7 mouse cellular contexts compared by ENCODE assay signal in genomic region chr13:45507274-45508229, GRCm38 (mm10). TPM values are rescaled to one million over a fixed set of nuclear protein-coding genes. Genes with fewer than 3 reads are reported as not detected.
DNase-seq lines count a peak whose midpoint lies in the region; ATAC-seq and TF ChIP-seq lines count a peak whose summit lies in the region.

Gene Gmpr, plus strand, starts transcription at chr13:45507444.

- under 1% methylated on average over 63 of the region's 63 CpGs for WGBS in intestine, embryonic 16.5 days
- WGBS in midbrain, embryonic 11.5 days: under 1% methylated on average over 63 of the region's 63 CpGs
- 2% methylated on average over 63 of the region's 63 CpGs for WGBS in spleen, adult 2 months

- no peaks in the 10 kb centered on the region for H3K4me1 ChIP-seq in cortical plate, adult 2 months (ENCODE audit: control insufficient read depth, insufficient read depth, low read length)
- H3K4me1 ChIP-seq in intestine, embryonic 16.5 days (ENCODE audit: control insufficient read depth, insufficient read depth, low read length): peaks cover 28% of the 10 kb centered on the region
- H3K4me1 ChIP-seq in midbrain, embryonic 11.5 days (ENCODE audit: control insufficient read depth, insufficient read depth, low read length): peaks cover 2% of the 10 kb centered on the region; the same call in 1 of the 2 replicates
- H3K4me1 ChIP-seq in spleen, adult 2 months (ENCODE audit: control insufficient read depth, insufficient read depth, insufficient read length): peaks cover 6% of the 10 kb centered on the region; the same call in 1 of the 2 replicates

- peak within 1 kb of the TSS; percentile 77 for H3K27ac ChIP-seq in cortical plate, adult 2 months (ENCODE audit: insufficient read depth, low read length)
- H3K27ac ChIP-seq in intestine, embryonic 16.5 days (ENCODE audit: low read length): peak within 1 kb of the TSS; percentile 76
- H3K27ac ChIP-seq in midbrain, embryonic 11.5 days (ENCODE audit: low read depth, low read length): no peak within 1 kb of the TSS
- no peak within 1 kb of the TSS for H3K27ac ChIP-seq in spleen, adult 2 months (ENCODE audit: insufficient read depth, low read length)

- peak; percentile 85 for ATAC-seq in intestine, embryonic 16.5 days
- ATAC-seq in midbrain, embryonic 11.5 days (ENCODE audit: low FRiP score): peak; percentile 85

- H3K4me2 ChIP-seq in intestine, embryonic 16.5 days (ENCODE audit: low read depth, low read length): peak within 1 kb of the TSS; percentile 98
- peak within 1 kb of the TSS; percentile 90 for H3K4me2 ChIP-seq in midbrain, embryonic 11.5 days

- peak within 1 kb of the TSS; percentile 84 for H3K4me3 ChIP-seq in cortical plate, adult 2 months (ENCODE audit: insufficient read depth, low read length)
- peak within 1 kb of the TSS; percentile 64 for H3K4me3 ChIP-seq in intestine, embryonic 16.5 days (ENCODE audit: low read length)
- peak within 1 kb of the TSS; percentile 54 for H3K4me3 ChIP-seq in midbrain, embryonic 11.5 days (ENCODE audit: low read depth, low read length)
- peak within 1 kb of the TSS; percentile 57 for H3K4me3 ChIP-seq in spleen, adult 2 months (ENCODE audit: extremely low read depth, insufficient read depth, insufficient read length)

- intact Hi-C loops in gastrocnemius, postnatal 36 days (cut with DNase I): loop anchor here (2.0 kb wide), 1 partner anchor 31 kb away; no protein-coding TSS in a partner anchor
- intact Hi-C loops in left cerebral cortex, postnatal 4 days (cut with DNase I): no loop called here

- DNase-seq in adrenal gland, postnatal 10 days: peak; percentile 92
- peak; percentile 60 to 63 for DNase-seq in gastrocnemius, postnatal 36 days
- peak; percentile 70 for DNase-seq in left cerebral cortex, postnatal 4 days
- DNase-seq in midbrain, embryonic 11.5 days (ENCODE audit: low spot score, missing footprints): peak; percentile 96
- DNase-seq in spleen, adult 2 months (ENCODE audit: low read depth in 1 of 2, low spot score in 2 of 2): peak in 1 of 2 experiments; percentile 35

- no peak for TF ChIP-seq CTCF in cortical plate, adult 2 months (IDR thresholded peaks at IDR 0.05; ENCODE audit: extremely low read depth, insufficient read depth, low read length)
- no peak for TF ChIP-seq CTCF in spleen, adult 2 months (IDR thresholded peaks at IDR 0.05; ENCODE audit: extremely low read depth, insufficient read depth, insufficient read length, insufficient replicate concordance)

- H3K9me3 ChIP-seq in intestine, embryonic 16.5 days (ENCODE audit: control insufficient read depth, low read length): no peaks in the 10 kb centered on the region
- no peaks in the 10 kb centered on the region for H3K9me3 ChIP-seq in midbrain, embryonic 11.5 days (ENCODE audit: control insufficient read depth, low read length)

- H3K36me3 ChIP-seq in intestine, embryonic 16.5 days (ENCODE audit: control insufficient read depth, insufficient read depth, low read length): no peaks in the 10 kb centered on the region
- no peaks in the 10 kb centered on the region for H3K36me3 ChIP-seq in midbrain, embryonic 11.5 days (ENCODE audit: control insufficient read depth, insufficient read depth, low read length)
- no peaks in the 10 kb centered on the region for H3K36me3 ChIP-seq in spleen, adult 2 months (ENCODE audit: control insufficient read depth, insufficient read depth, low read length)

- H3K27me3 ChIP-seq in intestine, embryonic 16.5 days (replicated peaks; ENCODE audit: control insufficient read depth, insufficient read depth, low read length): no peaks in the 10 kb centered on the region
- no peaks in the 10 kb centered on the region; the same call in 1 of the 2 replicates for H3K27me3 ChIP-seq in midbrain, embryonic 11.5 days (ENCODE audit: control insufficient read depth, insufficient read depth, low read length)
- 0 out of 2 replicates have a peak, but pooled peaks cover 4% of the 10 kb centered on the region for H3K27me3 ChIP-seq in spleen, adult 2 months (ENCODE audit: control insufficient read depth, insufficient read depth, low read length)

- peak within 1 kb of the TSS; percentile 74 for H3K9ac ChIP-seq in intestine, embryonic 16.5 days (ENCODE audit: low read depth, low read length)
- peak within 1 kb of the TSS; percentile 63 for H3K9ac ChIP-seq in midbrain, embryonic 11.5 days (ENCODE audit: low read length)

- peak; percentile 37; the same call in 1 of the 2 replicates for TF ChIP-seq POLR2A in cortical plate, adult 2 months (IDR thresholded peaks at IDR 0.05; ENCODE audit: extremely low read depth, insufficient read depth, low read length)
- TF ChIP-seq POLR2A in spleen, adult 2 months (IDR thresholded peaks at IDR 0.05; ENCODE audit: low read depth, low read length): no peak

RNA-seq across cellular contexts. Expression of gene Gmpr, which starts in this region (rescaled TPM):
- total RNA-seq in adrenal gland, postnatal 10 days (2021): 100 to 1,000 TPM; 118 to 230 TPM
- polyA plus RNA-seq in cortical plate, adult 2 months (2012; rRNA removed): 77.8 and 79.9 TPM in 2 replicates
- 100 to 1,000 TPM; 157 to 197 TPM for total RNA-seq in gastrocnemius, postnatal 36 days (2021)
- polyA plus RNA-seq in intestine, embryonic 16.5 days (2015; fragmentation: Nextera tagmentation; extraction: Ambion mirVana): 24.4 and 31.1 TPM in 2 replicates
- total RNA-seq in left cerebral cortex, postnatal 4 days (2021): 10 to 100 TPM; 16.2 to 17.5 TPM
- 19.5 and 20.5 TPM in 2 replicates for polyA plus RNA-seq in midbrain, embryonic 11.5 days (2014; fragmentation: Nextera tagmentation; extraction: Ambion mirVana)
- 5.1 and 5.7 TPM in 2 replicates for polyA plus RNA-seq in spleen, adult 2 months (2012; rRNA removed)

Comparison
In these comparisons a context has a peak if more than half of its experiments do, and no peak if none do; other contexts are left out.
1. RNA of gene Gmpr (total RNA-seq): 118 to 230 TPM in adrenal gland, postnatal 10 days and 157 to 197 TPM in gastrocnemius, postnatal 36 days; 16.2 to 17.5 TPM in left cerebral cortex, postnatal 4 days; every median in the first group is over 4 times any median in the second.
2. H3K27ac ChIP-seq: peak in cortical plate, adult 2 months (single experiment) and intestine, embryonic 16.5 days (single experiment); none in midbrain, embryonic 11.5 days (single experiment) and spleen, adult 2 months (single experiment).
3. Peak in every context shown above with its lines, with median percentiles within 50 percentile points of each other: H3K4me3 ChIP-seq.